Mouse (Mus musculus) lung, embryonic 14.5 days (tissue): ENCODE measurements around the gene Cybc1. TPM values are rescaled to one million over a fixed set of nuclear protein-coding genes. Genes with fewer than 3 reads are reported as not detected.
A peak's percentile ranks its signal among the peaks of the same experiment; 100 is the strongest.

Source experiments
- ATAC-seq: fragments of 200-750 bp; cut with Nextera tagmentation; 2 replicates; pipeline ENCODE4 v1.8.0; 2017; ENCODE audit warnings: mild to moderate bottlenecking, moderate TSS enrichment, moderate library complexity; ENCODE audit not compliant: insufficient read depth
- DNase-seq: peaks from one replicate; pipeline ENCODE4 v3.0.0-alpha.2; 2015
- H3K27ac ChIP-seq: fragments of 300-500 bp; sonication (generic); 2 replicates; pipeline ENCODE4 v1.5.1; 2014; ENCODE audit warnings: low read depth, mild to moderate bottlenecking, moderate library complexity
- H3K27me3 ChIP-seq: fragments of 300-500 bp; sonication (generic); 2 replicates; pipeline ENCODE4 v1.6.1; 2014; ENCODE audit warnings: low read length, control low read depth; ENCODE audit not compliant: insufficient read depth
- H3K36me3 ChIP-seq: fragments of 300-500 bp; sonication (generic); 2 replicates; pipeline ENCODE4 v1.6.1; 2014; ENCODE audit warnings: control low read depth; ENCODE audit not compliant: insufficient read depth
- H3K4me1 ChIP-seq: fragments of 300-500 bp; sonication (generic); 2 replicates; pipeline ENCODE4 v1.6.1; 2014; ENCODE audit warnings: antibody characterized with exemption, control low read depth; ENCODE audit not compliant: insufficient read depth
- H3K4me2 ChIP-seq: fragments of 300-500 bp; sonication (generic); 2 replicates; pipeline ENCODE4 v1.6.1; 2014; ENCODE audit warnings: mild to moderate bottlenecking
- H3K4me3 ChIP-seq: fragments of 300-500 bp; sonication (generic); 2 replicates; pipeline ENCODE4 v1.5.1; 2014; ENCODE audit warnings: low read depth, low read length
- H3K9ac ChIP-seq: fragments of 300-500 bp; sonication (generic); 2 replicates; pipeline ENCODE4 v1.6.1; 2014
- H3K9me3 ChIP-seq: fragments of 300-500 bp; sonication (generic); 2 replicates; pipeline ENCODE4 v1.6.1; 2016; ENCODE audit warnings: low read depth, low read length, control low read depth
- CTCF ChIP-seq: IDR thresholded peaks from 2 replicates; pipeline ENCODE4 v1.5.1; 2016; ENCODE audit warnings: antibody characterized with exemption, low read depth
- WGBS: fragments of 180-500 bp; shearing (Covaris S2); extraction: QIAGEN DNeasy Blood & Tissue Kit; methylation state at CpG from one replicate; pipeline ENCODE4 v1.1.7; 2014; 5-methylcytosine and 5-hydroxymethylcytosine counted together
- polyA plus RNA-seq: library from polyadenylated mRNA; unstranded; fragments of >200 nt; fragmentation: Nextera tagmentation; extraction: Ambion mirVana; gene quantifications from 2 replicates; pipeline ENCODE4 v1.2.1, GENCODE M21; 2014

The Cybc1 gene
- 29.1 and 35.7 TPM in 2 replicates for polyA plus RNA-seq

DNA sequence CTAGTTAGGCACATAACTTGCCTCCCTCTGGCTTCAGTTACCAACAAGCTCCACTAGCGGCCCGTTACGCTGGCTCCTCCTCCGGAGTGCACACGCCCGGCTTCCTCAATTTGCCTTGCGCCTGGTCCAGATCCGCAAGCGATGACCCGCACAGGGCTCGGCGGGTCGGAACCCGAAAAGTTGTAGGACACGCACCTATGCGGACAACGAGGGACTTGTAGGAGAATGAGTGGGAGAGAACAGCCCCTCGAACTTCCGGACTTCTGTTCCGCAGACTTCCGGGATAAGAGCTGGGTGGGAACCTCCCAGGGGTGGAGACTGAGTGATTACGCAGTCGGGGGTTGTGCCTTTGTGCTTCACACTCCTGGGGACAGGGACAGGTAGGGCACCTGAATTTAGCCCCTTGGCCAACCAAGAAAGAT, at the start of gene Cybc1:
TSS of gene Cybc1 (minus strand) at position 305 of the 422 bp plus-strand sequence.
- H3K9me3 ChIP-seq: no peaks in the 10 kb centered on the region
- H3K36me3 ChIP-seq: peaks cover 32% of the 10 kb centered on the region
- WGBS: under 1% methylated on average over 23 of the region's 23 CpGs
- TF ChIP-seq CTCF: peak; percentile 18; the same call in 1 of the 2 replicates
- peak within 1 kb of the TSS; percentile 59 for H3K4me3 ChIP-seq
- H3K27me3 ChIP-seq: no peaks in the 10 kb centered on the region
- ATAC-seq (peak; percentile 92), DNase-seq (peak; percentile 87)
- H3K27ac ChIP-seq: peak within 1 kb of the TSS; percentile 74
- peaks cover 3% of the 10 kb centered on the region; the same call in 1 of the 2 replicates for H3K4me1 ChIP-seq
- H3K4me2 ChIP-seq: peak within 1 kb of the TSS; percentile 63
- H3K9ac ChIP-seq: peak within 1 kb of the TSS; percentile 61

DNA sequence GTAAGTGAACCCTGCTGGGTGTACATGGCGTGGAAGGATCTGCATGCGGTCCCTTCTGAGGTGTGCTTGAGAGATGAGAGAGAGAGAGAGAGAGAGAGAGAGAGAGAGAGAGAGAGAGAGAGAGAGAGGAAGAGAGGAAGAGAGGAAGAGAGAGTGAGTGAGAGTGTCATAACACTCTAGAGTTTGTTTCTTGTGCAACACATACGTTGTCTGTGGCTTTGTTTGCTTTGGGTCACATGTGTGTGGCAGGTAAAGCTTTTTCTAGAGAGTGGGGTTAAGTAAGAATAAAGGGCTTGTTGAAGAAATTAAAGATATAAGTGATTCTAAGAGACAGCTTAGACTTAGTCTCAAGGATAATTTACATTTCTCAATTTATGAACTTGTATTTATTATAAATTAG, 48.9 kb upstream of the Cybc1 start:
- no peak overlapping the region for H3K4me3 ChIP-seq
- H3K27ac ChIP-seq: no peak overlapping the region
- 83% methylated on average over 3 of the region's 3 CpGs for WGBS
- H3K9ac ChIP-seq: no peak overlapping the region
- TF ChIP-seq CTCF: no peak
- DNase-seq (no peak), ATAC-seq (no peak)
- H3K9me3 ChIP-seq: no peaks in the 10 kb centered on the region
- H3K4me1 ChIP-seq: no peaks in the 10 kb centered on the region
- H3K27me3 ChIP-seq: no peaks in the 10 kb centered on the region
- H3K36me3 ChIP-seq: peaks cover 13% of the 10 kb centered on the region
- no peak overlapping the region for H3K4me2 ChIP-seq

DNA sequence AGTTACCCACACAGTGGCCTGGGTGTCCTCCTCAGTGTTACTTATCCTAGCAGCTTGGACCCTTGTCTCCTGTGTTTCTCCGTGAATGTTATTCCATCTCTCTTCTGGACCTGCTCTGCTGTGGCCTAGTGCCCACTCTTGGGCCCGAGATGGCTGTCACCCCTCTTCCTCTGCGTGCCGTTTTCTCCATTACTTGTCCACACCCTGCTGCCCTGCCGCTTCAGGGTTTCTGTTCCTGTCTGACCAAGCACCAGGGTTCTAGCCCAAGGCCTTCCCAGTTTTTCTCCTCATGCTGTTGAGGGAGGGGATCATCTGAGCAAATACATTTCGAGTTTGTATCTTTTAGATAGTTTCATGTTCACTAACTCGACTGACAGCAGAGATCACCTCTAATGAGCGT, 48.4 kb upstream of the Cybc1 start:
- ATAC-seq: no peak
- Histone ChIP-seq H3K9me3 (no peaks in the 10 kb centered on the region), H3K4me2 (no peak overlapping the region), H3K4me3 (no peak overlapping the region), H3K36me3 (peaks cover 16% of the 10 kb centered on the region), H3K27ac (no peak overlapping the region), H3K27me3 (no peaks in the 10 kb centered on the region), H3K9ac (no peak overlapping the region), H3K4me1 (no peaks in the 10 kb centered on the region)
- no peak for TF ChIP-seq CTCF
- WGBS: 86% methylated on average over 8 of the region's 8 CpGs
- DNase-seq: no peak

DNA sequence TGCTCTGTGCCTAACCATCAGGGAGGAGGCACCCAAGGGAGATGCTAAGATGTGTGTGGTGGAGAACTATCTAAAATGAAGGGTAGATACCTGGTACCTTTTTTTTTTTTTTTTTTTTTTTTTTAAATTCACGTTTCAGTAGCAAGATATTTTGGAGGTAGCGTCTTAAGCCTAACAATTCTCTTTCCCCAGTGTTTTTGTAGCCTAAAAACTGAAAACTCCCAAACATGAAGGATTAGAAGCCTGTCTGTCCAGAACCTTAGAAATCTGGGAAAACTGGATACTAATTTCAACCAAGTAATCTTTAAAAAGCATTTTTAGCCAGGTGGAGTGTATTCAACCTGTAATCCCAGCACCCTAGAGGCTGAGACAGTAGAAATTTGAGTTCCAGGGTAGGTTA, 32.0 kb upstream of the Cybc1 start:
- WGBS: 35% methylated on average over 2 of the region's 2 CpGs
- H3K4me1 ChIP-seq: peaks cover 7% of the 10 kb centered on the region; the same call in 1 of the 2 replicates
- H3K27me3 ChIP-seq: no peaks in the 10 kb centered on the region
- peak overlapping the region; percentile 97 for H3K4me2 ChIP-seq
- TF ChIP-seq CTCF: no peak
- H3K9me3 ChIP-seq: no peaks in the 10 kb centered on the region
- no peak for DNase-seq
- no peak overlapping the region for H3K27ac ChIP-seq
- H3K36me3 ChIP-seq: peaks cover 41% of the 10 kb centered on the region
- no peak for ATAC-seq
- H3K4me3 ChIP-seq: peak overlapping the region; percentile 100
- H3K9ac ChIP-seq: peak overlapping the region; percentile 97

DNA sequence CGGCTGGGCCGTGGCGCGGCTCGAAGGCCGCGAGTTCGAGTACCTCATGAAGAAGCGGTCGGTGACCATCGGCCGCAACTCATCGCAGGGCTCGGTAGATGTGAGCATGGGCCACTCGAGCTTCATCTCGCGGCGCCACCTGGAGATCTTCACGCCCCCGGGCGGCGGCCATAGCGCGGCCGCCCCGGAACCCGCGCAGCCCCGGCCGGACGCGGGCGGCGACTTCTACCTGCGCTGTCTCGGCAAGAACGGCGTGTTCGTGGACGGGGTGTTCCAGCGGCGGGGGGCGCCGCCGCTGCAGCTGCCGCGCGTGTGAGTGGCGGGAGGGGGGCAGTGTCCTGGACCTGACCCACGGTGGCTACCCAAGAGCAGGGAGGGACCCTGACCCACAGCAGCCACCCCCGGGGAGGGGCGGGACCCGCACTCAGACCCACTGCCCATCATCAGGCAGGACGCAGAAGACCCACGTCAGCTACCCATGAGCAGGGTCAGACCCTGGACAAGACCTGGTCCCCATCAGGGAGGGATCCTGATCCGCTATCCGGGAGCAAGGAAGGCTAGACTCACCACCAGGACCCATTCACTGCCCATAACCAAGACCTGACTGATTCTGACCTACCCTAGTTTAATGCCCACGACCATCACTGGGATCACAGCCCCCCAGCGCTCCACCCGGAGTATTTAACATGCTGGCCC, 31.2 kb upstream of the Cybc1 start:
- TF ChIP-seq CTCF: no peak
- peak; percentile 29 for ATAC-seq
- peak overlapping the region; percentile 97 for H3K4me2 ChIP-seq

DNA sequence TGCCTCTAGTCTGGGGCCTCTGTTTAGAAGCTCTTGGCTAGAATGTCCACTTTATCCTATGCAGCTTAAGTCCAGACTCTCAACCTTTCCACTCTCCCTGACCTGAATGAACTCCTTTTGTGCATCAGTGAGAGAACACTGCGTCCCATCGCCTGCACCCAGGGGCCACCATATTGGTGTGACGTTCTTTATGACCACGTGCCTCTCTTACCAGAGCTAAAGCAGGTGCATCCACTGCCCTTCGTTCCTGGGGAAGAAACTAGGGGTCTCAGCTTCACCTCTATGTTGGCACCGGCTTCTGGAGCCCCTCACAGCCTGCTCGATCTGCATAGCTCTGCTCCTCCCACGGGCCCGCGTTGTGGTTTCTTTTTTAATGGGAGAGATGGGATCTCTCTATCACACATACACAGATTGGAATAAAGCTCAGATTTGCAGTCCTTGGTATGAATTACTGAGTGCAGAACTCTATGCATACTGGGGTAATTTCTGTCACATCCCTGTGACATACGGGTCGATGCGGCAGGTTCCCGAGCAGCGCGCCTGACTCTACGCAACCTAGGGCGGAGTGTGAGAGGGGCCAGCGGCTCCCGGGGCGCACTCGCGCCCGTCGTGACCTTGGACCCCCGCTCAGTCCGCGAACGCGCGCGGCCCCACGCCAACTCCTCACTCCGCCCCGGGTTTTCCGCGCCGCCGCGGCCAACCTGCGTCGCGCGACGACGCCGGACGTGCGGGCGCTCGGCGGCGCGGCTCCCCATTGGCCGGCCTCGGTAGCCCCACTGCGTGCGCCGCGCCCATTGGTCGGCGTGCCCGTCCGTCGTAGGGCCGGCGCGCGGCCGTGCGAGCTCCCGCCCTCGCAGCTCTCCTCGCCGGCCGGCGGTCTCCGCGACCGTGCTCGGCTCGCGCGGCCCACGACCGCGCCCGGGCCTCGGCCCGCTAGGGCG, 30.3 kb upstream of the Cybc1 start, which contains the start of gene Foxk2:
TSS of gene Foxk2 (plus strand) at position 831 of the 941 bp plus-strand sequence.
- Histone ChIP-seq H3K9ac (peak within 1 kb of the TSS; percentile 97), H3K4me1 (peaks cover 7% of the 10 kb centered on the region; the same call in 1 of the 2 replicates), H3K27ac (peak within 1 kb of the TSS; percentile 79), H3K4me3 (peak within 1 kb of the TSS; percentile 100), H3K36me3 (peaks cover 43% of the 10 kb centered on the region), H3K9me3 (no peaks in the 10 kb centered on the region), H3K27me3 (no peaks in the 10 kb centered on the region), H3K4me2 (peak within 1 kb of the TSS; percentile 97)
- WGBS: under 1% methylated on average over 91 of the region's 91 CpGs
- TF ChIP-seq CTCF: no peak
- DNase-seq: peak; percentile 97
- peak; percentile 99 for ATAC-seq

More for the DNA sequence above, 31.2 kb upstream of the Cybc1 start:
- Histone ChIP-seq H3K27ac (peak overlapping the region; percentile 79), H3K4me1 (peaks cover 7% of the 10 kb centered on the region; the same call in 1 of the 2 replicates), H3K36me3 (peaks cover 42% of the 10 kb centered on the region), H3K9me3 (no peaks in the 10 kb centered on the region), H3K4me3 (peak overlapping the region; percentile 100), H3K9ac (peak overlapping the region; percentile 97), H3K27me3 (no peaks in the 10 kb centered on the region)
- WGBS: under 1% methylated on average over 59 of the region's 60 CpGs
- DNase-seq: peak; percentile 21
